Mouse (Mus musculus): ENCODE data around the gene Gm13691. TPM values are rescaled to one million over a fixed set of nuclear protein-coding genes. Genes with fewer than 3 reads are reported as not detected.

Gm13691 gene
- total RNA-seq (2023): 2.3 TPM

DNA sequence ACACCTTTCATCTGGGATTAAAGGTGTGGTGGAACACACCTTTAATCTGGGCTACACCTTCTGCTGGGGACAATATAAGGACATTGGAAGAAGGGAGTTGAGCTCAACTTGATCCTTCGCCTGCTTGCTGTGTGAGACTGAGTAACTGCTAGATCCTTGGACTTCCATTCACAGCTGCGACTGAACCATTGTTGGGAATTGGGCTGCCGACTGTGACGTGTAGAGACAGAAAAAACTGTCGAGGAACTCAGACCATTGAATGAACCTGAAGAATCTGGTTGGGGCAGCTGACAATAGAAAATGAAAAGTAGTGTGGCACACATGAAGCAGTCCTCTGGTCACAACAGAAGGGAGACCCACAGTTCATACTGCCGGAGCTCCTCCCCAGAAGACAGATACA lies at the start of gene Gm13691:
Gene Gm13691 (plus strand): TSS at position 301 of the 400 bp plus-strand sequence.

DNA sequence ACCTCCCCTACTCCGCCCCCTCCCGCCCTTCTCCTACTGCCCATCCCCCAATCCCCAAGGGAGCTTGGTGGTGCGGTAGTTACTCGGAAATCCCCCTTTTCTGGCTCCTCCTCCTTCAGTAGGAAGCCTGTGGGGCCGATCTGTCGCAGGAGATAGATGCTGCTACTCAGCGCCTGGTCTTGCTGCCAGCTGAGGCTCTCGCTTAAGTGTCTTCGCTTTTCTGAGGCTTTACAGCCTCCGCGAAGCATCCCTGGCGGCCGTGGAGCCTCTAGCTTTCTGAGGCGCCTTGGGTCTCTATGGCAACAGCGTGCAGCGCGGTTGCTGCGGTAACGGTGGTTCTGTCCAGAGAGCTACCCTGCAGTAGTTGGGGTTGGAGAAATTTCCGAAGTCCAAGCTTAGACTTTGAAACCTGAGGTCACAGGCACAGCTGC lies 49.4 kb upstream of the Gm13691 start, which contains the start of gene Zswim2:
Gene Zswim2 (minus strand): TSS at position 298 of the 431 bp plus-strand sequence.

DNA sequence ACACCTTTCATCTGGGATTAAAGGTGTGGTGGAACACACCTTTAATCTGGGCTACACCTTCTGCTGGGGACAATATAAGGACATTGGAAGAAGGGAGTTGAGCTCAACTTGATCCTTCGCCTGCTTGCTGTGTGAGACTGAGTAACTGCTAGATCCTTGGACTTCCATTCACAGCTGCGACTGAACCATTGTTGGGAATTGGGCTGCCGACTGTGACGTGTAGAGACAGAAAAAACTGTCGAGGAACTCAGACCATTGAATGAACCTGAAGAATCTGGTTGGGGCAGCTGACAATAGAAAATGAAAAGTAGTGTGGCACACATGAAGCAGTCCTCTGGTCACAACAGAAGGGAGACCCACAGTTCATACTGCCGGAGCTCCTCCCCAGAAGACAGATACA lies 35.0 kb upstream of the Gm13691 start, which contains the start of gene Gm13698:
Gene Gm13698 (plus strand): TSS at position 301 of the 400 bp plus-strand sequence.

DNA sequence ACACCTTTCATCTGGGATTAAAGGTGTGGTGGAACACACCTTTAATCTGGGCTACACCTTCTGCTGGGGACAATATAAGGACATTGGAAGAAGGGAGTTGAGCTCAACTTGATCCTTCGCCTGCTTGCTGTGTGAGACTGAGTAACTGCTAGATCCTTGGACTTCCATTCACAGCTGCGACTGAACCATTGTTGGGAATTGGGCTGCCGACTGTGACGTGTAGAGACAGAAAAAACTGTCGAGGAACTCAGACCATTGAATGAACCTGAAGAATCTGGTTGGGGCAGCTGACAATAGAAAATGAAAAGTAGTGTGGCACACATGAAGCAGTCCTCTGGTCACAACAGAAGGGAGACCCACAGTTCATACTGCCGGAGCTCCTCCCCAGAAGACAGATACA lies 29.1 kb upstream of the Gm13691 start, which contains the start of gene Gm13693:
Gene Gm13693 (plus strand): TSS at position 301 of the 400 bp plus-strand sequence.

DNA sequence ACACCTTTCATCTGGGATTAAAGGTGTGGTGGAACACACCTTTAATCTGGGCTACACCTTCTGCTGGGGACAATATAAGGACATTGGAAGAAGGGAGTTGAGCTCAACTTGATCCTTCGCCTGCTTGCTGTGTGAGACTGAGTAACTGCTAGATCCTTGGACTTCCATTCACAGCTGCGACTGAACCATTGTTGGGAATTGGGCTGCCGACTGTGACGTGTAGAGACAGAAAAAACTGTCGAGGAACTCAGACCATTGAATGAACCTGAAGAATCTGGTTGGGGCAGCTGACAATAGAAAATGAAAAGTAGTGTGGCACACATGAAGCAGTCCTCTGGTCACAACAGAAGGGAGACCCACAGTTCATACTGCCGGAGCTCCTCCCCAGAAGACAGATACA lies 23.3 kb upstream of the Gm13691 start, which contains the start of gene Gm13695:
Gene Gm13695 (plus strand): TSS at position 301 of the 400 bp plus-strand sequence.

DNA sequence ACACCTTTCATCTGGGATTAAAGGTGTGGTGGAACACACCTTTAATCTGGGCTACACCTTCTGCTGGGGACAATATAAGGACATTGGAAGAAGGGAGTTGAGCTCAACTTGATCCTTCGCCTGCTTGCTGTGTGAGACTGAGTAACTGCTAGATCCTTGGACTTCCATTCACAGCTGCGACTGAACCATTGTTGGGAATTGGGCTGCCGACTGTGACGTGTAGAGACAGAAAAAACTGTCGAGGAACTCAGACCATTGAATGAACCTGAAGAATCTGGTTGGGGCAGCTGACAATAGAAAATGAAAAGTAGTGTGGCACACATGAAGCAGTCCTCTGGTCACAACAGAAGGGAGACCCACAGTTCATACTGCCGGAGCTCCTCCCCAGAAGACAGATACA lies 17.5 kb upstream of the Gm13691 start, which contains the start of gene Gm13696:
Gene Gm13696 (plus strand): TSS at position 301 of the 400 bp plus-strand sequence.

DNA sequence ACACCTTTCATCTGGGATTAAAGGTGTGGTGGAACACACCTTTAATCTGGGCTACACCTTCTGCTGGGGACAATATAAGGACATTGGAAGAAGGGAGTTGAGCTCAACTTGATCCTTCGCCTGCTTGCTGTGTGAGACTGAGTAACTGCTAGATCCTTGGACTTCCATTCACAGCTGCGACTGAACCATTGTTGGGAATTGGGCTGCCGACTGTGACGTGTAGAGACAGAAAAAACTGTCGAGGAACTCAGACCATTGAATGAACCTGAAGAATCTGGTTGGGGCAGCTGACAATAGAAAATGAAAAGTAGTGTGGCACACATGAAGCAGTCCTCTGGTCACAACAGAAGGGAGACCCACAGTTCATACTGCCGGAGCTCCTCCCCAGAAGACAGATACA lies 11.7 kb upstream of the Gm13691 start, which contains the start of gene Gm13694:
Gene Gm13694 (plus strand): TSS at position 301 of the 400 bp plus-strand sequence.

DNA sequence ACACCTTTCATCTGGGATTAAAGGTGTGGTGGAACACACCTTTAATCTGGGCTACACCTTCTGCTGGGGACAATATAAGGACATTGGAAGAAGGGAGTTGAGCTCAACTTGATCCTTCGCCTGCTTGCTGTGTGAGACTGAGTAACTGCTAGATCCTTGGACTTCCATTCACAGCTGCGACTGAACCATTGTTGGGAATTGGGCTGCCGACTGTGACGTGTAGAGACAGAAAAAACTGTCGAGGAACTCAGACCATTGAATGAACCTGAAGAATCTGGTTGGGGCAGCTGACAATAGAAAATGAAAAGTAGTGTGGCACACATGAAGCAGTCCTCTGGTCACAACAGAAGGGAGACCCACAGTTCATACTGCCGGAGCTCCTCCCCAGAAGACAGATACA lies 5.9 kb upstream of the Gm13691 start, which contains the start of gene Gm13697:
Gene Gm13697 (plus strand): TSS at position 301 of the 400 bp plus-strand sequence.

Other genes starting within 250 kb of the Gm13691 start
- gene Fam171b, start 177.9 kb upstream of the Gm13691 start, total RNA-seq (2023): 0.82 TPM
- gene Zswim2, start 49.3 kb upstream of the Gm13691 start, total RNA-seq (2023): not detected
- 2.3 TPM for gene Gm13698, start 34.9 kb upstream of the Gm13691 start, total RNA-seq (2023)
- gene Gm13693, start 29.1 kb upstream of the Gm13691 start, total RNA-seq (2023): 2.3 TPM
- gene Gm13695, start 23.2 kb upstream of the Gm13691 start, total RNA-seq (2023): not detected
- 2.3 TPM for gene Gm13696, start 17.4 kb upstream of the Gm13691 start, total RNA-seq (2023)
- 2.3 TPM for gene Gm13694, start 11.6 kb upstream of the Gm13691 start, total RNA-seq (2023)
- gene Gm13697, start 5.8 kb upstream of the Gm13691 start, total RNA-seq (2023): 2.3 TPM

All from CD4-positive naive resting alpha-beta T cell, adult 76 days (primary cell).